In genomic region chr2:180170151-180170805, GRCm38 (mm10) we compare ENCODE assay signal across 10 mouse cellular contexts. TPM values are rescaled to one million over a fixed set of nuclear protein-coding genes. Genes with fewer than 3 reads are reported as not detected.
DNase-seq lines count a peak whose midpoint lies in the region; ATAC-seq lines count a peak whose summit lies in the region.
"Had no signal": no experiment of that assay in that cellular context is flagged by ENCODE, and none has a peak within 500 bp of the region (broad histone marks: within the 10 kb centered on the region; RNA-seq: fewer than 3 reads in every experiment).

No protein-coding gene starts in this region.

- no peak overlapping the region; the same call in 1 of the 2 replicates for H3K4me2 ChIP-seq in kidney, embryonic 16.5 days (replicated peaks; ENCODE audit: low read depth, low read length)
- peak overlapping the region; percentile 74; the same call in 1 of the 2 replicates for H3K4me2 ChIP-seq in midbrain, embryonic 15.5 days

- no peaks in the 10 kb centered on the region for H3K9me3 ChIP-seq in kidney, embryonic 16.5 days (ENCODE audit: low read length)
- no peaks in the 10 kb centered on the region for H3K9me3 ChIP-seq in midbrain, embryonic 15.5 days

- peak overlapping the region; percentile 60; the same call in 1 of the 2 replicates for H3K9ac ChIP-seq in kidney, embryonic 16.5 days (replicated peaks; ENCODE audit: low read length)
- no peak overlapping the region for H3K9ac ChIP-seq in midbrain, embryonic 15.5 days

- DNase-seq in kidney, adult 8-10 months = no peak
- peak; percentile 37 for DNase-seq in brain, adult 2 months (ENCODE audit: low read depth, low spot score)
- peak; percentile 81 for DNase-seq in gonadal fat pad, adult 2 months (ENCODE audit: low read depth)
- DNase-seq in thymus, postnatal 14 days = no peak
- no peak for DNase-seq in ovary, postnatal 14 days (ENCODE audit: low spot score)
- DNase-seq in layer of hippocampus, adult 18-20 months (ENCODE audit: low spot score in 2 of 2) = no peak

- peaks cover 21% of the 10 kb centered on the region for H3K36me3 ChIP-seq in kidney, embryonic 16.5 days (ENCODE audit: insufficient read depth, low read length)
- H3K36me3 ChIP-seq in midbrain, embryonic 15.5 days (replicated peaks) = peaks cover 10% of the 10 kb centered on the region; the same call in 1 of the 2 replicates

- WGBS in kidney, embryonic 16.5 days = 90% methylated on average over 11 of the region's 11 CpGs
- 87% methylated on average over 11 of the region's 11 CpGs for WGBS in midbrain, embryonic 15.5 days

- H3K27ac ChIP-seq in kidney, embryonic 16.5 days (ENCODE audit: low read length) = no peak overlapping the region
- H3K27ac ChIP-seq in midbrain, embryonic 15.5 days = peak overlapping the region; percentile 27; the same call in 1 of the 2 replicates
- H3K27ac ChIP-seq: kidney, postnatal 0 days had no signal

- no peak overlapping the region; the same call in 1 of the 2 replicates for H3K4me3 ChIP-seq in kidney, embryonic 16.5 days (ENCODE audit: low read length)
- H3K4me3 ChIP-seq in midbrain, embryonic 15.5 days = 0 out of 2 replicates have a peak overlapping the region, but pooled peaks have one; percentile 92

- H3K4me1 ChIP-seq in kidney, embryonic 16.5 days (ENCODE audit: insufficient read depth, low read length) = peaks cover 20% of the 10 kb centered on the region
- peaks cover 28% of the 10 kb centered on the region for H3K4me1 ChIP-seq in midbrain, embryonic 15.5 days

- ATAC-seq in kidney, embryonic 16.5 days (ENCODE audit: low FRiP score, low TSS enrichment) = no peak
- no peak for ATAC-seq in midbrain, embryonic 15.5 days (replicated peaks)

- H3K27me3 ChIP-seq in kidney, embryonic 16.5 days (ENCODE audit: insufficient read depth, low read length) = no peaks in the 10 kb centered on the region
- H3K27me3 ChIP-seq in midbrain, embryonic 15.5 days (replicated peaks) = no peaks in the 10 kb centered on the region
- H3K27me3 ChIP-seq: Patski had no signal

RNA-seq across cellular contexts. Expression of gene Adrm1, which starts 1.0 kb away (rescaled TPM):
- 200 and 208 TPM in 2 replicates for polyA plus RNA-seq in kidney, embryonic 16.5 days (2015; fragmentation: Nextera tagmentation; extraction: Ambion mirVana)
- polyA plus RNA-seq in gonadal fat pad, adult 2 months (2012; rRNA removed) = 103 and 106 TPM in 2 replicates
- polyA plus RNA-seq in midbrain, embryonic 15.5 days (2015; fragmentation: Nextera tagmentation; extraction: Ambion mirVana) = 205 and 213 TPM in 2 replicates
- 100 to 1,000 TPM; 103 to 105 TPM for total RNA-seq in layer of hippocampus, adult 18-20 months (2021)

RNA-seq across cellular contexts. Expression of gene Osbpl2, which starts 51.2 kb away (rescaled TPM):
- 35.2 and 36.3 TPM in 2 replicates for polyA plus RNA-seq in kidney, embryonic 16.5 days (2015; fragmentation: Nextera tagmentation; extraction: Ambion mirVana)
- polyA plus RNA-seq in gonadal fat pad, adult 2 months (2012; rRNA removed) = 57.3 and 63.2 TPM in 2 replicates
- polyA plus RNA-seq in midbrain, embryonic 15.5 days (2015; fragmentation: Nextera tagmentation; extraction: Ambion mirVana) = 80.3 and 81.2 TPM in 2 replicates
- total RNA-seq in layer of hippocampus, adult 18-20 months (2021) = 10 to 100 TPM; 47.6 to 47.9 TPM

RNA-seq across cellular contexts. Expression of gene Lama5, which starts 55.4 kb away (rescaled TPM):
- polyA plus RNA-seq in kidney, embryonic 16.5 days (2015; fragmentation: Nextera tagmentation; extraction: Ambion mirVana) = 53.1 and 57.4 TPM in 2 replicates
- polyA plus RNA-seq in gonadal fat pad, adult 2 months (2012; rRNA removed) = 43.9 and 61.8 TPM in 2 replicates
- 1.6 and 1.7 TPM in 2 replicates for polyA plus RNA-seq in midbrain, embryonic 15.5 days (2015; fragmentation: Nextera tagmentation; extraction: Ambion mirVana)
- 1 to 10 TPM; 6.6 to 7.2 TPM for total RNA-seq in layer of hippocampus, adult 18-20 months (2021)

Comparison
In these comparisons a context has a peak if more than half of its experiments do, and no peak if none do; other contexts are left out.
1. DNase-seq: peak in brain, adult 2 months (single experiment) and gonadal fat pad, adult 2 months (single experiment); none in kidney, adult 8-10 months (0 of 2), thymus, postnatal 14 days (single experiment), ovary, postnatal 14 days (single experiment) and layer of hippocampus, adult 18-20 months (0 of 2).
2. RNA of gene Lama5, which starts 55.4 kb away (polyA plus RNA-seq): 43.9 to 61.8 TPM in gonadal fat pad, adult 2 months and 53.1 to 57.4 TPM in kidney, embryonic 16.5 days; 1.6 to 1.7 TPM in midbrain, embryonic 15.5 days; every median in the first group is over 10 times any median in the second.